Comparison of ENCODE assay signal across 21 mouse cellular contexts in genomic region chr5:123933556-123933955, GRCm38 (mm10). TPM values are rescaled to one million over a fixed set of nuclear protein-coding genes. Genes with fewer than 3 reads are reported as not detected.
DNase-seq lines count a peak whose midpoint lies in the region; ATAC-seq and TF ChIP-seq lines count a peak whose summit lies in the region.
"Had no signal": no experiment of that assay in that cellular context is flagged by ENCODE, and none has a peak within 500 bp of the region (broad histone marks: within the 10 kb centered on the region; RNA-seq: fewer than 3 reads in every experiment).

No protein-coding gene starts in this region.

- no peak overlapping the region for H3K27ac ChIP-seq in ES-E14 (ENCODE audit: insufficient read depth, low read depth, low read length, poor library complexity, severe bottlenecking)
- peak overlapping the region; percentile 87 for H3K27ac ChIP-seq in liver, embryonic 13.5 days
- no peak overlapping the region for H3K27ac ChIP-seq in left cerebral cortex, adult 2 months
- H3K27ac ChIP-seq: hindbrain, embryonic 12.5 days; midbrain, embryonic 10.5 days; neural tube, embryonic 12.5 days had no signal

- no peak for TF ChIP-seq CTCF in left cerebral cortex, adult 2 months (IDR thresholded peaks at IDR 0.05)

- H3K4me2 ChIP-seq in liver, embryonic 13.5 days: peak overlapping the region; percentile 68
- H3K4me2 ChIP-seq: hindbrain, embryonic 12.5 days; neural tube, embryonic 12.5 days had no signal

- intact Hi-C loops in left cerebral cortex, adult 2 months (cut with DNase I): no loop called here

- peak overlapping the region; percentile 54; the same call in 1 of the 2 replicates for H3K9ac ChIP-seq in ES-E14 (ENCODE audit: insufficient read depth, low read depth, low read length, poor library complexity, severe bottlenecking)
- H3K9ac ChIP-seq in liver, embryonic 13.5 days: peak overlapping the region; percentile 67
- H3K9ac ChIP-seq: hindbrain, embryonic 12.5 days had no signal

- no peaks in the 10 kb centered on the region for H3K9me3 ChIP-seq in erythroblast, embryonic 14.5 days (ENCODE audit: control insufficient read depth, low read length)
- H3K9me3 ChIP-seq in ES-E14 (ENCODE audit: control insufficient read depth, insufficient read depth, low read depth, low read length): no peaks in the 10 kb centered on the region
- no peaks in the 10 kb centered on the region for H3K9me3 ChIP-seq in liver, embryonic 13.5 days (replicated peaks)
- H3K9me3 ChIP-seq: hindbrain, embryonic 12.5 days; midbrain, embryonic 10.5 days; neural tube, embryonic 12.5 days had no signal

- H3K4me3 ChIP-seq in erythroblast, embryonic 14.5 days (replicated peaks): peak overlapping the region; percentile 64
- peak overlapping the region; percentile 3 to 23; a peak in 2 of 4 replicates for H3K4me3 ChIP-seq in ES-E14 (ENCODE audit: insufficient read depth in 1 of 2, low read depth in 1 of 2, low read length in 2 of 2, poor library complexity in 1 of 2, severe bottlenecking in 1 of 2)
- peak overlapping the region; percentile 51 for H3K4me3 ChIP-seq in liver, embryonic 13.5 days (replicated peaks)
- no peak overlapping the region for H3K4me3 ChIP-seq in left cerebral cortex, adult 2 months
- H3K4me3 ChIP-seq: hindbrain, embryonic 12.5 days; midbrain, embryonic 10.5 days; neural tube, embryonic 12.5 days had no signal

- no peak for DNase-seq in ES-E14 (ENCODE audit: low read depth, low spot score)
- DNase-seq in c-Kit-positive CD71-positive TER-119-positive erythroid progenitor cells, embryonic 14.5 days (ENCODE audit: low spot score): peak; percentile 31
- peak; percentile 44 for DNase-seq in liver, embryonic 13.5 days
- DNase-seq in spleen, adult 12 weeks (ENCODE audit: low spot score): no peak
- DNase-seq in urinary bladder, postnatal 10 days (ENCODE audit: low spot score): no peak
- no peak for DNase-seq in left cerebral cortex, adult 2 months (ENCODE audit: extremely low spot score in 1 of 2, low spot score in 2 of 2)
- DNase-seq: adrenal gland, adult 2 months; cerebellum, adult 18-20 months; cerebellum, postnatal 36 days; heart, adult 18-20 months; lung, postnatal 14 days; right cerebral cortex, postnatal 4 days; thymus, adult 18-20 months had no signal

- peaks cover 38% of the 10 kb centered on the region for H3K4me1 ChIP-seq in erythroblast, embryonic 14.5 days (ENCODE audit: control insufficient read depth)
- peaks cover 0 to 5% of the 10 kb centered on the region in 2 experiments; a peak in 1 of 4 replicates for H3K4me1 ChIP-seq in ES-E14 (ENCODE audit: control insufficient read depth in 2 of 2, insufficient read depth in 2 of 2, low read length in 2 of 2, poor library complexity in 1 of 2)
- H3K4me1 ChIP-seq in liver, embryonic 13.5 days (replicated peaks): peaks cover 48% of the 10 kb centered on the region
- H3K4me1 ChIP-seq: neural tube, embryonic 12.5 days had no signal

- H3K27me3 ChIP-seq in erythroblast, embryonic 14.5 days (ENCODE audit: control insufficient read depth): no peaks in the 10 kb centered on the region
- no peaks in the 10 kb centered on the region for H3K27me3 ChIP-seq in liver, embryonic 13.5 days
- H3K27me3 ChIP-seq: hindbrain, embryonic 12.5 days; neural tube, embryonic 12.5 days had no signal

- 48% methylated on average over 12 of the region's 12 CpGs for WGBS in liver, embryonic 13.5 days (ENCODE audit: insufficient replicate concordance)

- peaks cover 8% of the 10 kb centered on the region for H3K36me3 ChIP-seq in erythroblast, embryonic 14.5 days (ENCODE audit: control insufficient read depth)
- H3K36me3 ChIP-seq in ES-E14 (ENCODE audit: control insufficient read depth, insufficient read depth, low read length, poor library complexity, severe bottlenecking): 0 out of 2 replicates have a peak, but pooled peaks cover 2% of the 10 kb centered on the region
- peaks cover 15% of the 10 kb centered on the region; the same call in 1 of the 2 replicates for H3K36me3 ChIP-seq in liver, embryonic 13.5 days

- ATAC-seq in erythroblast, adult 5-6 weeks (replicated peaks; ENCODE audit: low FRiP score, poor library complexity, severe bottlenecking): no peak
- peak; percentile 27 for ATAC-seq in liver, embryonic 13.5 days (ENCODE audit: low read depth)
- ATAC-seq: forebrain, embryonic 14.5 days had no signal

- in situ Hi-C loops in ES-E14 (cut with MboI; ENCODE audit: low sequenced_read_pairs in 2 of 2, unreplicated experiment in 2 of 2): no loop called here

TF ChIP-seq in ES-E14, 5 proteins besides CTCF, POLR2A, EP300 and RAD21:
- TF ChIP-seq MAFK (IDR thresholded peaks at IDR 0.05; ENCODE audit: insufficient read depth, low read depth, low read length): no peak
- TF ChIP-seq CHD2 (IDR thresholded peaks at IDR 0.05; ENCODE audit: low read depth, low read length): no peak
- no peak for TF ChIP-seq HCFC1 (IDR thresholded peaks at IDR 0.05; ENCODE audit: borderline replicate concordance, insufficient read depth, low read length)
- TF ChIP-seq ZC3H11A (IDR thresholded peaks at IDR 0.05; ENCODE audit: borderline replicate concordance, low read depth, low read length): no peak
- TF ChIP-seq ZNF384 (IDR thresholded peaks at IDR 0.05; ENCODE audit: low read depth, low read length): no peak

RNA-seq across cellular contexts. Expression of gene Ccdc62, which starts 3.1 kb away (rescaled TPM):
- 0.05 and 0.65 TPM in 2 replicates for polyA plus RNA-seq in erythroblast, embryonic 14.5 days (2012)
- 0.19 TPM in 1 of 2 replicates, not detected in the other for total RNA-seq in erythroblast, adult 5-6 weeks (2015; ENCODE audit: low replicate concordance)
- total RNA-seq in erythroblast, adult 5-6 weeks (2017; ENCODE audit: low replicate concordance): 0.60 and 4.5 TPM in 2 replicates
- total RNA-seq in ES-E14 (2012; rRNA removed): 5.3 and 6.3 TPM in 2 replicates
- polyA plus RNA-seq in liver, embryonic 13.5 days (2015; fragmentation: Nextera tagmentation; extraction: Ambion mirVana): 3.6 and 4.1 TPM in 2 replicates
- 1 to 10 TPM; 2.9 to 4.1 TPM for total RNA-seq in left cerebral cortex, adult 2 months (2021)

RNA-seq across cellular contexts. Expression of gene Gm43518, which starts 6.3 kb away (rescaled TPM):
- polyA plus RNA-seq in erythroblast, embryonic 14.5 days (2012): not detected in 2 replicates
- not detected in 2 replicates for total RNA-seq in erythroblast, adult 5-6 weeks (2015; ENCODE audit: low replicate concordance)
- not detected in 2 replicates for total RNA-seq in erythroblast, adult 5-6 weeks (2017; ENCODE audit: low replicate concordance)
- 1.3 TPM in 1 of 2 replicates, not detected in the other for total RNA-seq in ES-E14 (2012; rRNA removed)
- 0.92 and 1.2 TPM in 2 replicates for polyA plus RNA-seq in liver, embryonic 13.5 days (2015; fragmentation: Nextera tagmentation; extraction: Ambion mirVana)
- 1 to 10 TPM in 1 of 2 experiments, under 1 TPM in 1; 0.63 to 1.1 TPM for total RNA-seq in left cerebral cortex, adult 2 months (2021)
- polyA plus RNA-seq: adrenal gland, adult 2 months; large intestine, adult 2 months had no signal

RNA-seq across cellular contexts. Expression of gene Denr, which starts 26.6 kb away (rescaled TPM):
- 4.7 and 5.6 TPM in 2 replicates for polyA plus RNA-seq in erythroblast, embryonic 14.5 days (2012)
- total RNA-seq in erythroblast, adult 5-6 weeks (2015; ENCODE audit: low replicate concordance): 7.1 and 10.0 TPM in 2 replicates
- total RNA-seq in erythroblast, adult 5-6 weeks (2017; ENCODE audit: low replicate concordance): 11.2 and 13.9 TPM in 2 replicates
- 59.5 and 78.2 TPM in 2 replicates for total RNA-seq in ES-E14 (2012; rRNA removed)
- 79.0 and 103 TPM in 2 replicates for polyA plus RNA-seq in liver, embryonic 13.5 days (2015; fragmentation: Nextera tagmentation; extraction: Ambion mirVana)
- total RNA-seq in left cerebral cortex, adult 2 months (2021): 10 to 100 TPM; 66.0 to 68.7 TPM

RNA-seq across cellular contexts. Expression of gene Hip1r, which starts 39.9 kb away (rescaled TPM):
- 0.37 and 0.38 TPM in 2 replicates for polyA plus RNA-seq in erythroblast, embryonic 14.5 days (2012)
- total RNA-seq in erythroblast, adult 5-6 weeks (2015; ENCODE audit: low replicate concordance): 1.9 and 5.2 TPM in 2 replicates
- total RNA-seq in erythroblast, adult 5-6 weeks (2017; ENCODE audit: low replicate concordance): 4.9 and 10.3 TPM in 2 replicates
- total RNA-seq in ES-E14 (2012; rRNA removed): 9.7 and 20.8 TPM in 2 replicates
- polyA plus RNA-seq in liver, embryonic 13.5 days (2015; fragmentation: Nextera tagmentation; extraction: Ambion mirVana): 11.3 and 12.9 TPM in 2 replicates
- total RNA-seq in left cerebral cortex, adult 2 months (2021): 10 to 100 TPM; 68.3 to 74.2 TPM

RNA-seq across cellular contexts. Expression of gene Hcar1, which starts 53.7 kb away (rescaled TPM):
- polyA plus RNA-seq in erythroblast, embryonic 14.5 days (2012): not detected in 2 replicates
- total RNA-seq in erythroblast, adult 5-6 weeks (2015; ENCODE audit: low replicate concordance): not detected in 2 replicates
- total RNA-seq in erythroblast, adult 5-6 weeks (2017; ENCODE audit: low replicate concordance): not detected in 2 replicates
- total RNA-seq in ES-E14 (2012; rRNA removed): not detected in 2 replicates
- polyA plus RNA-seq in liver, embryonic 13.5 days (2015; fragmentation: Nextera tagmentation; extraction: Ambion mirVana): 0.09 and 0.14 TPM in 2 replicates
- 1 to 10 TPM; 1.5 TPM for total RNA-seq in left cerebral cortex, adult 2 months (2021)
- polyA plus RNA-seq: liver, adult 2 months; midbrain, embryonic 10.5 days; neural tube, embryonic 12.5 days had no signal

Comparison
In these comparisons a context has a peak if more than half of its experiments do, and no peak if none do; other contexts are left out.
1. DNase-seq: peak in c-Kit-positive CD71-positive TER-119-positive erythroid progenitor cells, embryonic 14.5 days (single experiment) and liver, embryonic 13.5 days (single experiment); none in ES-E14 (single experiment), spleen, adult 12 weeks (single experiment), urinary bladder, postnatal 10 days (single experiment) and left cerebral cortex, adult 2 months (0 of 2).